Mouse (Mus musculus): ENCODE measurements around the gene Ppp2r5e. TPM values are rescaled to one million over a fixed set of nuclear protein-coding genes. Genes with fewer than 3 reads are reported as not detected.
"Not testable (repeated sequence)": the region's sequence is repeated elsewhere in the genome, so short reads cannot be mapped to it uniquely, and the experiment has no call there.

The Ppp2r5e gene
- polyA plus RNA-seq, 1 experiment from 2014 or later, result 24.4 TPM

GRCm38 (mm10) chr12:75448921-75449320, 147.1 kb downstream of the Ppp2r5e start:
- peak overlapping the region; percentile 21; the same call in 1 of the 2 replicates for H3K4me3 ChIP-seq (ENCODE audit: inconsistent target)
- peak overlapping the region; percentile 70 for H3K27ac ChIP-seq

DNA sequence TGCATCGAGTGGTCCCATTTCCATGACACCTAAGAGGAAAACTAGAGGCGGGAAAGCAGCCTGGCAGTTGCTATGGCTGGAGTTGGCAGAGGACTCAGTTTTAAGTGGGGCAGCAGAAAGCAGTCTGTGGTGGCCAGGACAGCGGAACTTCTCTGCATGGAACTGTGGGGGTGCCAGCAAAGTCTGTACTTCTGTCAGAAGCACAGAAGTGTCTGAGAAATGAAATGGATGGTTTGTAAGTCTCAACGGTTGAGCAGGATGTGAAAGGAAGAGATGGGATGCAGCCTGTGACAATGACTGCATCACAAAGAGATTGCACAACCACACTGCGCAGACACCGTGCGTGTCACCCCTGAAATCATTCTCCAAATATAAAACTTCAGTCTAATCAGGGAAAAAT, 149.8 kb downstream of the Ppp2r5e start:
- no peak overlapping the region for H3K4me3 ChIP-seq (ENCODE audit: inconsistent target)
- 0 out of 2 replicates have a peak, but pooled peaks cover 3% of the 10 kb centered on the region for H3K36me3 ChIP-seq (ENCODE audit: inconsistent target)
- peak overlapping the region; percentile 37 for H3K27ac ChIP-seq
- no peaks in the 10 kb centered on the region for H3K79me2 ChIP-seq (ENCODE audit: inconsistent target)
- 34% methylated on average over 7 of the region's 7 CpGs for WGBS (ENCODE audit: missing documents)

More at GRCm38 (mm10) chr12:75448921-75449320, 147.1 kb downstream of the Ppp2r5e start:
- Histone ChIP-seq H3K36me3 (ENCODE audit: inconsistent target) (peaks cover 15% of the 10 kb centered on the region; the same call in 1 of the 2 replicates), H3K79me2 (ENCODE audit: inconsistent target) (no peaks in the 10 kb centered on the region)
- WGBS (ENCODE audit: missing documents), result under 1% methylated on average over 5 of the region's 5 CpGs

GRCm38 (mm10) chr12:75432400-75432799, 163.6 kb downstream of the Ppp2r5e start:
- WGBS (ENCODE audit: missing documents), result 93% methylated on average over 6 of the region's 6 CpGs
- H3K36me3 ChIP-seq (ENCODE audit: inconsistent target); H3K4me3 ChIP-seq (ENCODE audit: inconsistent target); H3K27ac ChIP-seq; H3K79me2 ChIP-seq (ENCODE audit: inconsistent target): not testable (repeated sequence)

- WGBS (ENCODE audit: missing documents), result 100% methylated on average over 1 of the region's 1 CpGs
- Histone ChIP-seq H3K4me3 (ENCODE audit: inconsistent target) (no peak overlapping the region), H3K36me3 (ENCODE audit: inconsistent target) (no peaks in the 10 kb centered on the region), H3K27ac (no peak overlapping the region), H3K79me2 (ENCODE audit: inconsistent target) (no peaks in the 10 kb centered on the region)
Observed at GRCm38 (mm10) chr12:75429685-75430396, 166.2 kb downstream of the Ppp2r5e start.

- Histone ChIP-seq H3K36me3 (ENCODE audit: inconsistent target) (no peaks in the 10 kb centered on the region), H3K27ac (no peak overlapping the region), H3K79me2 (ENCODE audit: inconsistent target) (no peaks in the 10 kb centered on the region), H3K4me3 (ENCODE audit: inconsistent target) (no peak overlapping the region)
- 96% methylated on average over 6 of the region's 6 CpGs for WGBS (ENCODE audit: missing documents)
Observed at GRCm38 (mm10) chr12:75428719-75429118, 167.3 kb downstream of the Ppp2r5e start.

DNA sequence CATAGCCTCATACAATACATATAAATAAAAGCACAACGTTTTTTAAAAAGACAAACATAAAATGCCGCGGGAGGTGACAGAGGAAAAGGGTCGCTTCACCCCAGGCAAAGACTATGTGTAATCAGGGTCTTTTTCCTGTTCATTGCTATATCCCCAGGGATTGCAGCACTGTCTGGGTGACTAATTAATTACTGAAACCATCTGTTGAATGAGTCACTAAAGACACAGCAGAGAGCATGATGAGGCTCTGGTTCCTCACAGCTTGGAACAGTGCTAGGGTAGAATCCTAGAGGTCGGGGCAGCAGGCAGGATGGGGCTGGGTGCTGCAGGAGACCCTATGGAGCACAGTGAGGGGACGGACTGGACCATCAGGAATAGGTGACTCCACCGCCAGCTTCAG, 170.2 kb downstream of the Ppp2r5e start:
- H3K4me3 ChIP-seq (ENCODE audit: inconsistent target), result no peak overlapping the region
- 83% methylated on average over 7 of the region's 7 CpGs for WGBS (ENCODE audit: missing documents)
- H3K36me3 ChIP-seq (ENCODE audit: inconsistent target), result no peaks in the 10 kb centered on the region
- H3K27ac ChIP-seq, result no peak overlapping the region
- no peaks in the 10 kb centered on the region for H3K79me2 ChIP-seq (ENCODE audit: inconsistent target)

DNA sequence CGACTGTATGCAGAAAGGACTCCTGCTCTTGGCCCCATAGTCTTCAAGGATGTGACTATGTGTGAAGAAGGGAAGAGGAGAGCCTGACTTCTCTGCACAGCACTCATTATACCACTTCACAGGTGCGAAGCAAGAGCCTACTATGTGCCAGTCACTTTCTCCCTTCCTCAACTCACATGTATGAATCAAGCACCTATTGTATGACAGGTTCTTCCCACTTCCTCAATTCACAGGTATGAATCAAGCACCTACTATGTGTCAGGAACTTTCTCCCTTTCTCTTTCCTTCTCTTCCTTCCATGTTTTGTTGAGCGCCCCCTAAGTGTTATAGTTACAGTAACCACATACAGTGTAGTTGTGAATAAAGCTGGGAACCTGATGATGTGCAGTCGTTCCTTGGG, 171.2 kb downstream of the Ppp2r5e start:
- H3K27ac ChIP-seq, result no peak overlapping the region
- H3K4me3 ChIP-seq (ENCODE audit: inconsistent target), result no peak overlapping the region
- H3K36me3 ChIP-seq (ENCODE audit: inconsistent target), result no peaks in the 10 kb centered on the region
- WGBS (ENCODE audit: missing documents), result 92% methylated on average over 4 of the region's 4 CpGs
- no peaks in the 10 kb centered on the region for H3K79me2 ChIP-seq (ENCODE audit: inconsistent target)

DNA sequence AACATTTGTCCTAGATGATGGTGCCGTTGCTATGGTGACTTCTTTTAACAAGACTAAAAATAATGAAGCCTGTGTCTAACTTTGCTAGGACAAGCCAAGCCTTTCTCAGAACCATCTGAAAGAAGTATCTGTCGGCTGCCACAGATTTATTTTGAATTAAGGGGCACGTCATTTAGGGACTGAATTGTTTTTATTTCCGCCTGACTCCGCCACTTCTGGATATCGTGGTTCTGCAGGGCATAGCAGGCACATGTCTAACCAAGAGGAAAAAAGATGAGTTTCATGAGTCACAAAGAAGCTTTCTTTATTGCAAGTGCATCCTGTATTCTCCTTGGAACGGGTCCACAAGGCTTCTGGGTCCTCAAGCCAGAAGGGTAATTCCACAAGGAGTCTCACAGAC, 171.7 kb downstream of the Ppp2r5e start:
- no peaks in the 10 kb centered on the region for H3K79me2 ChIP-seq (ENCODE audit: inconsistent target)
- no peak overlapping the region for H3K4me3 ChIP-seq (ENCODE audit: inconsistent target)
- 88% methylated on average over 7 of the region's 7 CpGs for WGBS (ENCODE audit: missing documents)
- H3K27ac ChIP-seq, result no peak overlapping the region
- H3K36me3 ChIP-seq (ENCODE audit: inconsistent target), result no peaks in the 10 kb centered on the region

DNA sequence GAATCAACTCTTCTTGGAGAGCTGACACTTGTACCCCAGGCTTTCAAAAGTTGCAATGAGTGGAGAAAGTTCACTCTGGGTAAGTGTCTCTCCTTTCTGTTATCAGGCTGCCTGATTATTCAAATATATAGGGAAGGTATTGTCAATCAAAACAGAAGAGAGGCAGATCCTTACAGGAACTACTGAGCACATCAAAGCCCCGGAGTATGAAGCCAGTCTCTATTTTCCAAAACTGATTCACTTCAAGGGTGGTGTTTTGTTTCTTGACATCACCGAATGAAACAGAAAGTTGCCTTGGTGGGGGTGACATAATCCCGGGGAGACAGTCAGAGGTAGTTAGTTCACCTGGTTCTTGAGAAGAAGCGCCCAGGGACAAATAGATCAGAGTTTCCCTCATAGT, 179.4 kb downstream of the Ppp2r5e start, which contains the start of gene Gphb5:
TSS of gene Gphb5 (minus strand) at position 101 of the 400 bp plus-strand sequence.
- WGBS (ENCODE audit: missing documents), result 97% methylated on average over 3 of the region's 4 CpGs
- Histone ChIP-seq H3K79me2 (ENCODE audit: inconsistent target) (no peaks in the 10 kb centered on the region), H3K36me3 (ENCODE audit: inconsistent target) (no peaks in the 10 kb centered on the region), H3K4me3 (ENCODE audit: inconsistent target) (no peak within 1 kb of the TSS), H3K27ac (no peak within 1 kb of the TSS)

GRCm38 (mm10) chr12:75414991-75415390, 181.1 kb downstream of the Ppp2r5e start:
- WGBS (ENCODE audit: missing documents), result 33% methylated on average over 5 of the region's 6 CpGs
- Histone ChIP-seq H3K36me3 (ENCODE audit: inconsistent target) (no peaks in the 10 kb centered on the region), H3K79me2 (ENCODE audit: inconsistent target) (no peaks in the 10 kb centered on the region), H3K4me3 (ENCODE audit: inconsistent target) (no peak overlapping the region), H3K27ac (no peak overlapping the region)

GRCm38 (mm10) chr12:75412964-75413363, 183.1 kb downstream of the Ppp2r5e start:
- 43% methylated on average over 9 of the region's 9 CpGs for WGBS (ENCODE audit: missing documents)
- Histone ChIP-seq H3K36me3 (ENCODE audit: inconsistent target) (no peaks in the 10 kb centered on the region), H3K4me3 (ENCODE audit: inconsistent target) (no peak overlapping the region; the same call in 1 of the 2 replicates), H3K79me2 (ENCODE audit: inconsistent target) (no peaks in the 10 kb centered on the region), H3K27ac (no peak overlapping the region; the same call in 1 of the 2 replicates)

Other genes starting within 250 kb of the Ppp2r5e start
- not detected in 3 replicates for gene Gphb5, start 179.5 kb downstream of the Ppp2r5e start, polyA plus RNA-seq (2018)
- 2.0 to 5.8 TPM (median 3.1 TPM) in 3 replicates for gene Wdr89, start 73.3 kb upstream of the Ppp2r5e start, polyA plus RNA-seq (2018)
- gene Sgpp1, start 139.5 kb upstream of the Ppp2r5e start, polyA plus RNA-seq (2018), result 56.1 to 73.4 TPM (median 64.3 TPM) in 3 replicates
- 0.91 to 2.7 TPM (median 1.3 TPM) in 3 replicates for gene Syne2, start 221.9 kb upstream of the Ppp2r5e start, polyA plus RNA-seq (2018)